Mouse (Mus musculus) left cerebral cortex, postnatal 25 days (tissue): Measurements from ENCODE around the gene Polr2c. TPM values are rescaled to one million over a fixed set of nuclear protein-coding genes. Genes with fewer than 3 reads are reported as not detected.

ENCODE experiments used
- DNase-seq, 2 experiments: peaks; one replicate each; pipeline ENCODE4 v3.0.0; 2022; ENCODE audit warnings: low spot score in 2 of 2, mixed read lengths in 1 of 2
- intact Hi-C: fragments of 180-260 bp; cut with DNase I; formaldehyde crosslinking; loops from one replicate; pipeline ENCODE4 v1.15.1; 2025
- total RNA-seq, 2 experiments: library from RNA; stranded (reverse); gene quantifications; 2 replicates each; pipeline ENCODE4 v1.2.3; 2021

Gene Polr2c
- total RNA-seq, 2 experiments from 2014 or later, result 67.4 to 76.6 TPM

GRCm38 (mm10) chr8:94875096-94875870 lies 18.0 kb downstream of the Polr2c start:
- DNase-seq, result no peak
- intact Hi-C loops, result no loop called here

- no peak for DNase-seq
- intact Hi-C loops, result no loop called here
Observed at GRCm38 (mm10) chr8:94875871-94876150, 18.6 kb downstream of the Polr2c start.

GRCm38 (mm10) chr8:94876197-94876730 lies 19.0 kb downstream of the Polr2c start, which contains the start of gene Dok4:
Dok4 (minus strand) TSS chr8:94876330.
- DNase-seq, result peak; percentile 61 to 74
- intact Hi-C loops, result no loop called here

GRCm38 (mm10) chr8:94876820-94877219 lies 19.6 kb downstream of the Polr2c start:
- DNase-seq, result no peak
- intact Hi-C loops, result no loop called here

GRCm38 (mm10) chr8:94880742-94881141 lies 23.5 kb downstream of the Polr2c start:
- intact Hi-C loops, result no loop called here

GRCm38 (mm10) chr8:94888383-94889036 lies 31.3 kb downstream of the Polr2c start:
- intact Hi-C loops, result no loop called here
- DNase-seq, result no peak

More at GRCm38 (mm10) chr8:94880742-94881141, 23.5 kb downstream of the Polr2c start:
- no peak for DNase-seq

GRCm38 (mm10) chr8:94892917-94893316 lies 35.7 kb downstream of the Polr2c start:
- DNase-seq, result no peak

GRCm38 (mm10) chr8:94899262-94899661 lies 42.0 kb downstream of the Polr2c start:
- intact Hi-C loops, result no loop called here
- no peak for DNase-seq

More at GRCm38 (mm10) chr8:94892917-94893316, 35.7 kb downstream of the Polr2c start:
- intact Hi-C loops, result no loop called here

GRCm38 (mm10) chr8:94900617-94901016 lies 43.4 kb downstream of the Polr2c start:
- intact Hi-C loops, result no loop called here
- DNase-seq, result no peak

GRCm38 (mm10) chr8:94901031-94901430 lies 43.8 kb downstream of the Polr2c start:
- no peak for DNase-seq
- intact Hi-C loops, result no loop called here

- DNase-seq, result no peak
- intact Hi-C loops, result no loop called here
Observed at GRCm38 (mm10) chr8:94903709-94904108, 46.5 kb downstream of the Polr2c start.

- intact Hi-C loops, result no loop called here
- peak in 1 of 2 experiments; percentile 36 for DNase-seq
Observed at GRCm38 (mm10) chr8:94904450-94905175, 47.4 kb downstream of the Polr2c start.

GRCm38 (mm10) chr8:94907591-94908300 lies 50.5 kb downstream of the Polr2c start:
- intact Hi-C loops, result loop anchor here (2.0 kb wide), 1 partner anchor 85 kb away; no protein-coding TSS in a partner anchor
- DNase-seq, result peak in 1 of 2 experiments; percentile 19

- intact Hi-C loops, result loop anchor here (1.0 to 2.0 kb wide), 2 partner anchors 35 to 86 kb away; no protein-coding TSS in a partner anchor
- peak; percentile 65 to 69 for DNase-seq
Observed at GRCm38 (mm10) chr8:94908847-94909246, 51.6 kb downstream of the Polr2c start.

- intact Hi-C loops, result no loop called here
Observed at GRCm38 (mm10) chr8:94913061-94913660, 55.9 kb downstream of the Polr2c start.

GRCm38 (mm10) chr8:94914256-94914655 lies 57.0 kb downstream of the Polr2c start:
- intact Hi-C loops, result no loop called here
- no peak for DNase-seq

More at GRCm38 (mm10) chr8:94913061-94913660, 55.9 kb downstream of the Polr2c start:
- peak; percentile 53 to 54 for DNase-seq

GRCm38 (mm10) chr8:94914701-94915101 lies 57.5 kb downstream of the Polr2c start:
- DNase-seq, result no peak
- intact Hi-C loops, result no loop called here

- DNase-seq, result no peak
- intact Hi-C loops, result no loop called here
Observed at GRCm38 (mm10) chr8:94916311-94916959, 59.2 kb downstream of the Polr2c start.

GRCm38 (mm10) chr8:94916960-94917324 lies 59.7 kb downstream of the Polr2c start:
- no peak for DNase-seq
- intact Hi-C loops, result no loop called here
